Mouse (Mus musculus): ENCODE measurements at regions not wholly inside any gene's neighbourhood (a gene's known extent, or its start where the extent isn't known, plus 50 kb on each side); places are given as distances from the start of the nearest gene placed in this dataset.

DNA sequence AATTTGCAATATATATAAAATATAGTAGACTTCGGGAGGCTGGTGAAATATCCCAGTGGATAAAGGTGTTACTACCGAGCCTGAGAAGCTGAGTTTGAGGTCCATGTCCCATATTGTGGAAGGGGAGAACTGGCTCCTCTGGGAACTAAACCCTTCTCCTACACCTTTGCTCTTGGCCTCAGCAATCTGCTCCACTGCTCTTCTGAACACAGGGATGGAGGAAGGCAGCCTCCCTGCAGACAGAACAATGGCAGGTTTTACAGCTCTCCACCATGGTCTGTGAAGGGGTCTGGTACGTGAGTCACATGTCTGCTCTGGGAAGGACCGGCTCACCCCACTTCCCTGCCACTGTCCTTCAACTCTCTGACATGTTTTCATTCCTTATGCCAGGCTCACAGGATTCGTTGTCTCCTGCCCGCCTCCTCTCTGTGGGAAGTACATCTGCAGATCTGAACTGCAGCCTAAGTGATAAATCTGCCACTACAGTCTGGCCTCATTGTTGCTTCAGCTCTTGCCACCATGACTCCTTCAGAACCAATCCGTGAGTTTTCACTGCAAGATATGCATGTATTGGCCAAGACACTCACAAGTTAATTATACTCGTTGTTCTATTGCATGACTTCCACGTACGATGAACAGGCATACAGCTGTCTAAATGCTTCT is 220.0 kb upstream of the Gm9767 start:
- DNase-seq = no peak

DNA sequence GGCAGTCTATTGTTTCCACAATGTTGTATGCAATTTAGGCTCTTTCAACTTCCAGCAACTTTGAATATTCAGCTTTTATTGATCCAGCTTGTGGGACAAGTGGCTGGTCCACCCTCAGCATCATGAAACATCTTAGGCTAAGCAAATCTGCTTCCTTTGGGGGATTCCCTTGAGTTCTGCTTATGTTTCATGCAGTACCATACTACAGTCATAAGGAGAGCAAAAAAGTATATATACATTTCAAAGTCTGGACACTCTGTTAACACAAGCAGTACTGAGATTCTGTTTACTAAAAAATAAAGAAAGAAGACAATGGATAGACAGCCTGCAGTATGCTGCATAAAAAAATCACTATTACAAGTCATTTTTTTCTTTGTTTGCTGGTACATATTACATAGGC is 233.7 kb upstream of the Gm9767 start:
- no peak for DNase-seq

DNA sequence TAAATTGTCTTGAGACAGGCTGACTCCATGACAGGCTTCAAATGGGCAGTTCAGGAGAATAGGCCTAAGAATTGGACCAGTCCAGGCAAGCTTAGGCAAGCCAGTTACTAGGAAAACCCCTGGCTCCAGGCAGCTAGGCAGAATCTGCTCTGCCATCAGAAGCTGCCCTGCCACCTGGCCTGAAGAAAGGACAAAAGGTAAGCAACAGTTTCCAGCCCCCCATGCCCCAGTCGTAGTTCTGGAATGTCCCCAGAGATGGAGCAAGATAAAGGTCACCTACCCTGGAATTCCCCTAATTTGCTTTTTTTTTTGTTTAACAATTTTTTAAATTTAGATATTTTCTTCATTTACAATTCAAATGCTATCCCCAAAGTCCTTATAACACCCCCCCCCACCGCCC is 248.8 kb upstream of the Gm9767 start:
- no peak for DNase-seq

DNA sequence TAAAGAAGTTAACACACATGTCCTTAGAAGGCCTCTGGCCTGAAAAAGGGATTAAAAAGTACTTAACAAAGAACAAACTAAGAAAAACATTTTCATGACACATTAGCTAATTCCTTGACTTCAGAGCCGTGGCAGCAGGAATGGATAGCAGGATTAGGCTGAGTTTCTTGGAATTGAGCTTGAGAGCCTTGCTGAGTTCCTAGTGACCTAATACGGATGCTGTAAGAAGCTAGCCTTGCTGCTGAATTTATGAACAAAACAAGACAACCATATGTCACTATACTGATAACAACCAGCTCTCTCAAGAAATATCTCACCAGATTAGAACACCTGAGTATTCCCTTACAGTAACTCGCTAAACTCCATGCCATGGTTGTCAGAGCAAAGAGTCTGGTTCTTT is 268.2 kb upstream of the Smlr1 start:
- no peak for DNase-seq

DNA sequence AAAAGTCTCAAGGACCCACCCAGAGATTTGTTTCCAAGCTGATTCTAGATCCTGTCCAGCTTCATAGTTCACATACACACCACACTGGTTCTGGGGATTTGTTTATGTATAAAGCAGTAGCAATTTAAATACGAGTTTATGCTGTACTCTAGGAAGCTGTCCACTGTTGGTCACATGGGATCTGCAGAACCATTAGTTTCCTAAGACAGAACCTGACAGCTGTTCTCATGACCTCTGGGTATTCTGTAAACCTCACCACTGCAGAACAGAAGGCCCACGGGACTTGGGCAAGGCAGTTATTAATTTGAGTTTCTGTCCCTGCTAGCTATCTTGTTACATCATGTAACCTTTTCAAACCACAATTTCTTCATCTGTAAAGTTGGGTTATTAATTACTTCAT is 265.4 kb upstream of the Smlr1 start:
- no peak for DNase-seq

DNA sequence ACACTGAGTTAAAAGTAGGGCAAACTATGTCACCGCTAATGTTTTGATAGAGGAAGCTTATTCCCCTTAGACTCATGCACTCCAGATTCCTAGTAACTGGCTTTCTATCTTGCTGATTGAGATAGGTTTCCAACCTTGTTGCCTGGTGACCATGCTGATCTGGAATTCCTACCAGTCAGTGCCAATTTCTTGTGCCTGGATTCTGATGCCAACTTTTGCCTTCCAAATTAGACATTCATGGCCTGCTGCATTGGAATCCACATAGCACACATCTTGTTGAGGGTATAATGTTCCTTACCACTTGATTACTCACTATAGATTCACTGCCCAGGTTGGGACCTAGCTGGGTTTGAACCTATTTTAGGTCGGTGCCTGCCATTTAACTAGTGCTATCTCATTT is 262.8 kb upstream of the Smlr1 start:
- DNase-seq = no peak

DNA sequence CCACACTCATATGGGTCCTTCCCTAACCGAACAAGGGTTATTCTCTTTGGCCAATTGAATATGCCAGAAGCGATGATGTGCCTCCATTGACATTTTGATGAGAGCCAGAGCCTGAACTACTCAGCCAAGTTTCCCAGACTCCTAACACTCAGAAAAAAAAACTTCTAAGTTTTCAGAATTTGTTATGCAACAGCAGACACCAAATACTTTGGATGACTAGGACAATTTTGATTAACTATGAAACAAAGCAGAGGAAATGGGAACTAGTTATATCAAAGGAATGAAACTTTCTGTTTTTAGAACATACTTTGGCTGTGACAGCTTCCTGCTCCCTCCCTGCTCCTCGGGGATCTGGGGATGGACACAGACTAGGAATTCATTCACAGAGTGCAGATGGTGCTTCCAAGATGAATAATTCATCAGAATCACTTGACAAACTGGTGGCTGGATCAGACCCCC is 254.3 kb upstream of the Smlr1 start:
- DNase-seq = no peak

DNA sequence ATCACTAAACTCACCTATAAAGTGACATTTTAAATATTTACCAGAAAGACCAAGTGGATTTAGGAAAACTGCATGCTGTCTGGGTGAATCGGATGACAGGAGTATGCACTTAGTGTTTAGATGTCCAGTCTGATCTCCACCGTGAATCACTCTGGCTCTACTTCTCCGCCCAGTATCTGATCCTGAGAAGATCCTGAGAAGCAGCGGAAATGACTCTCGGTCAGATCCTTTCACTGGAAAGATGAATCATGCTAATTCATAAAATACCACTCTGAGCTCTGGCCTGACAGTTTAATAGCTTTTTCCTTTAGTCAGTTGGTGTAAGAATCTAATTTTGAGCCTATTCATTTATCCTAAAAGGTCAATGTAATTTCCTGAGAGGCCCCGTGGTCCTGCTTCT is 252.6 kb upstream of the Smlr1 start:
- no peak for DNase-seq

DNA sequence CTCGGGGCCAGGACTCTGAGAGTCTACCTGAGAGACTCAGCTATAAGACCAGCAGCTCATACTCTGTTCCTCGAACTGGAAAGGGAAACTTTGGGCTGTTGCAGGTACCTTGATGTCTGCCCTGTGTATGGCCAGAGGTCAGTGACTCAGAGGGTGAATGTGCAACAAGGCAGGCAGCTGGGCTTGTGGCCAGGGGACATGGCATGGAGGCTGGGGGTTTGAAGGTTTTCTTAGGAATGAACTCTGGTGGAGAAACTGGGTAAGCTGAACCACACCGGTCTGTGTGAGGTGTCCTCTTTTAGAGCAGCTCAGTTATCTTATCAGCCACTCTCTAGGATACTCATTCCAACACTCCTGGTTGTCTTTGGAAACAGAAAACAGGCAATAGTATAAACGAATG is 251.9 kb upstream of the Smlr1 start:
- DNase-seq = no peak

DNA sequence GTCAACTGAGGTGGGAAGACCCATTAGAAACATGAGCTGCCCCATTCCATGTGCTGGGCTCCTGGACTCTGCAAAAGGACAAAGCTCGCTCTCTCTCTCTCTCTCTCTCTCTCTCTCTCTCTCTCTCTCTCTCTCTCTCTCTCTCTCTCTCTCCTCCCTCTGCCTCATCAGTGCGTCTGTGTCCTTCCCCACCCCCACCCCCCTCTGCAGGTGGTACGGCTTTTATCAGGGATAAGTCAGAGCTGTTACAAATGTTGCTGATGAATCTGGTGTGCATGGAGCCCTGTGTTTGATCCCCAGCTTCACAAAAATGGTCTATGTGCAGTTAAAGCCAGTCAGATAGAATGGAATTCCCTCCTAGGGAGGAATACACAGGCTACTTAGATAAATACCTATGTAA is 247.8 kb upstream of the Smlr1 start:
- no peak for DNase-seq

DNA sequence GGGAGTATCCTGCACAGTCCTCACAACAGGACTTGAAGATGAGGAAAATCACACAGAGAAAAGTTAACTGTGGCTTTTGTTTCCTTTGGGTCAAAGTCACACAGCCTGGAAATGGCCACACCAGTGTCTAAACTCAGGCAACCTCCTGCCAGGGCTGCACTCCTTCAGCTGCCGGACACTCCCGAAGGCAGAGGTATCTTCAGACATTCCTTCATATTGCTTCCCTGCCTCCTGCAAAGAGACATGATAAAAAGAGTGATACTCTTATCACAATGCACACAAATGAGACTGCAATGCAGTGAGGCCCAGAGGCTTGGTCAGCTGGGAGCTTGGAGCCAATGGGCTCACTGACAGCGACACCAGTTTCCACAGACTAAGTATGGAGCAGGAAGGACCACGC is 243.4 kb upstream of the Smlr1 start:
- no peak for DNase-seq

DNA sequence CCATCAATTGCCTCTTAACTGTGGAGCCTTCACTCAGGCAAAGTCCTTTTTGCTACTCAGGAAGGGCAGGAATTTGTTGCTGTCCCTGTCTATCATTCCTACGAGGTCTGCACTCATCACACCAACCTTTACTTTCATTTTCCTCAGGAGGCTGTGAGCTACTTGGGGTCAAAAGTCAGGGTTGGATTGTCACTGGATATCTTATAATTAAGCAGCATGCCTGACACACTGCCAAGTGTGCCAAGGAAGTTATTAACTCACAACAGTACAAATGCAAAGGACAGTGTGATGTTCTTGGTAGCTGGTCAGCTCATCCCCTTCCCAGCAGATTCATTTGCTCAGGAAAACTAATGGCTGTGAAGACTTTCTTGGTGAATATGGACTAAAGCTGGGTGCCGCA is 241.7 kb upstream of the Smlr1 start:
- no peak for DNase-seq

DNA sequence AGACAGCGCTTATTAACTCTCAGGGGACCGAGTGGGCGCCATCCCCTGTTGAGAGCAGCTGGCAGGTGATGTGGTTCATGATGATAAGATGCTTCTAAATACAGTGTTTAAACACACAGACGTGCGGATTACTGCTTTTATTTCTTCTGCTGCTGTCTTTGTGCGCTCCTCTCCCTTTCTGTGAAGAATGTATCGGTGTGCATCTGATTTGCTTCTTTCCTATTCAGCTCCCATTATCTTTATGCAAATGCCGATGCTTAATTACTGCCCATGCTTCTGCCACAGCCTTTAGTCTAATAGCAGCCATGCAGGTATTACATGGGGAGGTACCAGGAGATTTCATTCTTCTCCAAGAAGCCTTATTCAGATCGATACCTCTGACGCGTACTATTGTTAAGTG is 240.6 kb upstream of the Smlr1 start:
- DNase-seq = no peak

DNA sequence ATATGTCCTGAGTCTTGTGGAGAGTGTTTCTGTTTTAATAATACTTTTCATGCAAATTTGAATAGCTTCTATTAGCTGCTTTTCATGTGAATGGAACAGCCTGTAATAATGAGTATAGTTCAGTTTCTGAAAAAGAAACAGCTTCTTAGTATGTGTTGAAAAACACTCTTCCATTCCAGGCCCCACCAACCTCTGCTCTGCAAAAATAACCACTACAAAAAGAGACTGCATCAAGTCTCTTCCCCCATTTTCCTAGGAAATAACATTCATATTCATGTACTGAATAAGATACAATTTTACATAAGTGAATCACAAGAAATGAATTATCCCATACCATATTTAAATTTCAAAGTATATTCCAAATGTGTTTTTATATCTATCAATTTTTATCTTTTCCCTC is 234.0 kb upstream of the Smlr1 start:
- no peak for DNase-seq

DNA sequence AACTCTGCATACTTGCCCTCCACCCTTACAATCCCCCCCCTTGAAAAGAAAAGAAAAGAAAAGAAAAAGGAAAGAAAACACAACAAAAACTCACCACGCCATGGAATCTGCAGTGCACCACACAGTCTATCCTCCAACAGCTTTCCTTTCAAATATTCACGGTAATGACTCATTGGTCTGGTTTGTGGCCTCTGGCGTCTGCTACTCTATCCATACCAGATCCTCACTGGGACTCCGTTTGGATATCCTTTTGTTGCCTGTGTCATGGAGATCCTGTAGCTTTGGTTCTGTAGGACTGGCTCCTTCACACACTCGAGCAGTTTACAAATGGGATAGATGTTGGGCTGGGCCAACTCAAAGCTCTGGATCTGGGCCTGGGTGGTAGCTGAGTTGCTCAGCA is 232.4 kb upstream of the Smlr1 start:
- DNase-seq = no peak

DNA sequence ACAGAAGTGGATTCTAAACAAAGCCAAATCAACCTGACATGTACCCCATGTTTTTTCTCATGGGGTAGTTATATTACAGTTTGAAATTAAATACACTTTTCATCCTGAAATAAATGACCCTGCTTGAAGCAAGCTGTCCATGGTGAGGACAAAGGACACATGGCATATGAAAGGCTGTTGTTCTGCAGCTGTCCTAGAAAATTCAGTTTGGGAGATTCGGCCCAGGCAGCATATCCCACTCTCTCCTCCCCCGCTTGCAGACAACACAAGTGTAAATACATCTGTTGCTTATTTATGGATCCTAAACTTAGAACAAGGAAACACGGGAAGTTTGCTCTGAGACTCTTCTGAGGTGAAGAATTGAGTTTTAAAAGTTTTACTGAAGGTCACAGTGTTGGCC is 218.2 kb upstream of the Smlr1 start:
- DNase-seq = no peak

DNA sequence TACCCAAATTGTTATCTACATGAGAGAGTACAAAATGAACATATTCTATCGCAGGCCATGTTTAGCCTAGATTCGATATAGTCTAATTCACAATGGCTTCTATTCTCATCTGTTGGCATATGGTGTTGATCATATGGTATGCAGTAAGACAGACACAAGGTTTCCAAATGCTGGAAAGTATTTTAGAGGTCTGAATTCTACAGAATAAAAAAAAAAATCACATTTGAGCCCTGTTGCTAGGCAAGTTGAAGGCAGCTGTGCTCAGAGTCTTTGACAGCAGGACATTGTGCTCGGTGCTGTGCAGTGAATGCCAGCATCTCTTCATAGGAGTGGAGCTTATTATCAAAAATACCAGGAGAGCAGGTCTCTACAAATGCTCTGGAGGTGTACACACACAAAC is 206.6 kb upstream of the Smlr1 start:
- DNase-seq = no peak

DNA sequence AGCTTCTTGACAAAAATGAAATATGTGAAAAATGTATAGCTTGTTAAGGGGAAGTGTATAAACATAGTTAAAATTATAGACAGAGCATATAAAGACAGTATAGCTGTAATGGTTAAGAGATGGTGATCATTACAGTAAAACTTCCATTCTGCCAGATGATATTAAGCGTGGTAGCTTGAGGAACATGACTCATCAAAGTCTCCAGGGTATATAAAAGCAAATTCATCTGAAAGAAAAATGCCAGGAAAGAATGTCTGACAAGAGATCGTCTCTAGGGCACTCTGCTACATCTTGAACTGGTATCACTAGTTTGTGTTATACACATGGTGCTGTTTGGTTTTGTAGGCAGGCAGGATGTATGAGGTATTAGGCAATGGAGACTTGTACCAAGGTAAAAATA is 204.9 kb upstream of the Smlr1 start:
- DNase-seq = no peak

DNA sequence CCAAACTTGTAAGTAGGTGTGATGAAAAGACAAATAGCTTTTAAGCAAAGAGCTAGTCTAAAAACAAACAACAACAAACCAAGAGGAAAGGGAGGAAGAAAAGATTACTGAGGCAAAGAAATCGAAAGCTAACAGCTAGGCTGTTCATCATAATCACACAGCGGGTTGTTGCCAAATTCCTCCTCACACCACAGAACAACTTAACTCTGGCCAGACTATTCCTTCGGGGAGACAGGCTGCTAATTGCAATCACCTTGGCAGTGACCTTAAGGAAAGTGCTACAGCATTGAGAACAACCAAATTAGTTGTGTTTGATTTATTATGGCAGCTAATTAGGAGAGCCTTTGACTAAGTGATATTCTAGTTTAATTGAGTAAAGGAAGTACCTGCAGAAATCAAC is 194.4 kb upstream of the Smlr1 start:
- no peak for DNase-seq

DNA sequence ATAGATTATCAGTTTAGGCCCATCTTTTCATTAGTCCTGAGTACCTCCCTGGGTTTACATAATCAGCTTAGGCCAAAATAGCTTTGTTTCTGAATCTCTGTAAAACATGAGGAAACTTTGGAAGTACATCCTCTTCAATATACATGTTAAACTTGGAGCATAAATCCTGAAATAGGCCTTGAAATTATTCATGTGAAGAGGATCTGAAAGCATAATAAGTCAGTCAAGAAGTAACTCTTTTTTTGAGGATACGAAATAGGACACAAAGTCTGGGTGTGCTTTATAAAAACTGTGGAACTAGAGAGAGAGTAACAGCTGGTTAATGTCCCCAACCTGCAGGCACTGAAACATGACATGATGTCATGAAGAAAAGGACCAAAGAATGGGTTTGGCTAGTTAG is 187.9 kb upstream of the Smlr1 start:
- DNase-seq = no peak

DNA sequence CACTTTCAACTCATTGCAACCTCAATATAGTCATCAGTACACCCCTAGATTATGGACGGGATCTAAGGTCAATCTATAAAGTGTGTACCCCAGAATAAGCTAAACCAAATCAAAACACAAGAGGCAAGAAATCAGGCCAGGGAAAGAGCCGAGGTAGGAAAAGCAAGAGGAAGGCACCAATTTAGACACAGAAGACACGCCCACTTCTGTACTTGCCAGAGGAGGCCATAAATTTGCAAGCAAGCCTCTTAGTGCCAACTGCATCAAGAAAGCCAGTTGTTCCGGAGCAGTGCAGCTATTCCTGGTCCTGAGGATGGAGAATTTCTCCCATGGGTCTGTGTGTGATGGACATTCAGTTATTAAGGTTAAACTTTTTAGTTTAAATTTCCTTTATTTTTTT is 179.7 kb upstream of the Smlr1 start:
- DNase-seq = no peak

DNA sequence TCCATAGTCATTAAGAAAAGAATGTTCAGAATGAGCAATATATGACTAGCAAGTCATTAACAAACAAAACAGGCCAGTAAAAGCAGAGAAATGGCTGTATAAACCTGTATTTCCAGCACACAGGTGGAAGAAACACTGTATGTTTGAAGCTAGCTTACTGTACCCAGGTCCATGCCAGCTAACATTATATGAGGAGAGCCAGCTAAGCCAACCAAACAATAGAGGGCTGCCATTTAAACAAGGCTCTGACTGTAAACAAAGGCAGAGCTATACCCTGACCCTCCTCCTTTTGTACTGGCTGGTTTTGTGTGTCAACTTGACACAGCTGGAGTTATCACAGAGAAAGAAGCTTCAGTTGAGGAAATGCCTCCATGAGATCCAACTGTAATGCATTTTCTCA is 178.6 kb upstream of the Smlr1 start:
- no peak for DNase-seq

DNA sequence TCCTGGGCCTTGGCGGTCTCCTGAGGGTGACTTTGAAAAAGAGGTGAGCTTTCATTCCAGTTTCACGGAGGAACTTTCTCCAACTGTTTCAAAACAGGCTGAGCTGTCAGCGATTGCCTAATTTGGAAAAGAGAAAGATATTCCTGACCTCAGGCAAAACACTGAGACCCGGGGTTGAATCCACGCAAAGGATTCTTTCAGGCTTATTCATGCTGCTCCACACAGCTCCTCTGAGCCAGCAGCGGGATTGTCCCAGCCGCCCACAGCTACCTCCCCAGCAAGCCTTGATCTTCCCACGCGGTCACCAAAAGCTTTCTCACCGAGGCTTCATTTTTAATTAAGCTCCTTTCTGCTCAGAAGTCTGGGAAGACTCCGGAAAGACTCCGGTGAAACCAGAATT is 178.0 kb upstream of the Smlr1 start:
- no peak for DNase-seq

DNA sequence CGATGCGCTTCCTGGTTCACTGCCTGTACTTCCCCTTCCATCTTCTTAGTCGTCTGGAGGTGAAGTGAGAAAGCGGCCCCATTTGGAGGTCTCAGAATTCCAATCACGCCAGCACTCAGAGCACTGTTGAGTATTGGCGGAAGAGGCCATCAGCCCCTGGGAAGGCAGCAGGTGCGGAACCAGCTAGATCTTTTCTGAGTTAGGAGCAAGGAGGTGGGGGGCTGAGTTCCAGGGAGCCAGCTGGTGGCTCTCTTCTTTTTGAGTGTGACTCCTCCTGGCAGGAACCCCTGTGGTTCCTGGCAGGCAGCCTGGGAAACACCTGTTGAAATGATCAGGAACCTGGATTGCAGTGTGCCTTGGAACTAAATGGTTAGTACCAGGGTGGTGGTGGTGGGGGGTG is 171.9 kb upstream of the Smlr1 start:
- no peak for DNase-seq

DNA sequence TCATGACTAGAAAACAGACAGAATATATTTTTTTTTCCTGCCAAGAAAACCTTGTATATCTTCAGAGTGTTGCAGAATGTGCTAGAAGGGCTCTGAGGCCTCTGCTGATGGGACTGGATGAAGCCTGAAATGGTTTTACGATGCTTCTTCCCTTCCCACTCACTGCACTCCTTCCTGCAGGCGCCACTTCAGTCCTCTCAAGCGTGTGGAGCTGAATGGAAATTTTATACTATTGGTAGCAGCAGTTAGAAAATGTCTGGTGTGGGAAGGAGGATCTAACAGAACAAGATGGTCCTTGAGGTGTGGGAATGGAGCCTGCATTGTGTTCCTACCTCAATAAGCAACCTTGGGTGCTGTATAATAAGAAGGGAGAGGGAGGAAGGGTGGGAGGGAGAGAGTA is 166.1 kb upstream of the Smlr1 start:
- DNase-seq = no peak

DNA sequence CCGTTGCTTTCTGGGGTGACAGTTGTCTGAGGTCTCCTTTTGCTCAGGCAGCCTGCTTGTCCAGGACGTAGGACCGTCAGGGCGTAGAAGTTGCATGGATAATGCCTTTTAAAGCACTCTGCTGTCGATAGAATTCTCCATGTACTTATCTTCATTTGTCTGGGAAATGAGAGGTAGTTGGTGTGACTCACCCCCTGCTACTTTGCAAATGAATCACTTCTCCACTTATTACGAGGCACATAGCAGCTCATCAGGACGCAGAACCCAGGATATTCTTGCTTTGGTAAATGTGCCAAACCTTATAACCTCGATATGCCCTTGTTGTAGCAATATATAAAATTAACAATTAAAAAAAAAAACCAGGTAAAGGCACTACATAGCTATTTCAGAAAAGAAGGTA is 159.7 kb upstream of the Smlr1 start:
- no peak for DNase-seq
